Mouse (Mus musculus): ENCODE data around the gene Mtmr12. TPM values are rescaled to one million over a fixed set of nuclear protein-coding genes. Genes with fewer than 3 reads are reported as not detected.

The Mtmr12 gene
- total RNA-seq, 4 experiments from 2014 or later = 6.8 to 11.1 (median 9.0) TPM

DNA sequence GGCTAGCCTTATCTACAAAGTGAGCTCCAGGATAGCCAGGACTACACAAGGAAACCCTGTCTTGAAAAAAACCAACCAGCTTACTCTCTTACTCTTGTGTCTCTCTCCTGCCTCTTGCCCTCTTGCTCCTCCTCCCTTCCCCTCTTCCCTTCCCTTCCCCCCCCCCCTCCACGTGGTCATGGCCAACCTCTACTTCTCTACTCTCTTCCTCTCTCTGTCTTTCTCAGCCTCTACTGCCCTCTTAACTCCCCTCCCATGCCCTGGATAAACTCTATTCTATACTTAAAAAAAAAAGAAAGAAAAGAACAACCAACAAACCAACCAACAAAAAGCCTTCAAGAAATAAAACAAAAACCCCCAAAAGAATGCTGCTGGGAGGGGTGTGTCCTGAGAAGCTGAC lies 30.7 kb downstream of the Mtmr12 start:
- DNase-seq (ENCODE audit: low spot score) = no peak

DNA sequence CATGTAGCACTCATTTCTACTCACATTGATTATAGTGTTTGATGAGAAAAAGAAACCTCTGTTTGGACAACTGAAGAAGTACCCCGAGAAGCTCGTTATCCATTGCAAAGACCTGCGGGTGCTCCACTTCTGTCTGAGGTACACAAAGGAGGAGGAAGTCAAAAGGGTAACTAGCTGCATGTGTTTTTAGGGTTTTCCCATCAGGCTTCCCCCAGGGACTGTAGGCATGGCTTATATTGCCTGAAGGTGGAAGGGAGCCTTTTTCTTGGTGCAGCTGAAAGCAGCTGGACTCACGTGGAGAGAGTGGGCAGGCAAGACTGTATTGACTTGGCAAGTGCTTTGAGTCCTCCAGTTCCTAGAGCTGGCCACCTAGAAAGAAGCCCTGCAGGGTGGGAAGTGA lies 31.2 kb downstream of the Mtmr12 start:
- no peak for DNase-seq (ENCODE audit: low spot score)

GRCm38 (mm10) chr15:12236961-12237360 lies 32.1 kb downstream of the Mtmr12 start:
- DNase-seq (ENCODE audit: low spot score) = no peak

GRCm38 (mm10) chr15:12237539-12237938 lies 32.7 kb downstream of the Mtmr12 start:
- no peak for DNase-seq (ENCODE audit: low spot score)

GRCm38 (mm10) chr15:12238337-12238736 lies 33.5 kb downstream of the Mtmr12 start:
- no peak for DNase-seq (ENCODE audit: low spot score)

- no peak for DNase-seq (ENCODE audit: low spot score)
Measured at GRCm38 (mm10) chr15:12240705-12241328, 36.0 kb downstream of the Mtmr12 start.

DNA sequence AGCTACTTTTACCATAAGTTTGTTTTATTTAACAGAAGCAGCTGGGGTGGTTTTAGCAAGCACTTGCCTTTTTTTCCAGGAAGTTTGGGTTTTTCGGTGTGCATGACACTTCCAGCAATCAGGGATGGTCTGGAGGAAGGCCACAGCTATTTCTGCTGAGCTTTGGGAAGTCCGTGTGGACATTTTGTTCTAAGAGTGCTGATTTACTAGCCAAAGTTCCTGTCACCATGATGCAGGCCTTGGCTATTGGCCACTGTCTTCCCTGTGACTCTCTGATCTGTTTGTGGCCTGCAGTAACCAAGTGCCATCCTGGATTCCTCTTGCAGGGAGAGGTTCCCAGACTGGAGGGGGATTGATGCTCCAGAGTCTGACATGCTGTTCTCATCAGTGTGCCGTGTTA lies 39.0 kb downstream of the Mtmr12 start:
- peak; percentile 82 for DNase-seq (ENCODE audit: low spot score)

GRCm38 (mm10) chr15:12245580-12246359 lies 40.9 kb downstream of the Mtmr12 start:
- DNase-seq (ENCODE audit: low spot score) = no peak

DNA sequence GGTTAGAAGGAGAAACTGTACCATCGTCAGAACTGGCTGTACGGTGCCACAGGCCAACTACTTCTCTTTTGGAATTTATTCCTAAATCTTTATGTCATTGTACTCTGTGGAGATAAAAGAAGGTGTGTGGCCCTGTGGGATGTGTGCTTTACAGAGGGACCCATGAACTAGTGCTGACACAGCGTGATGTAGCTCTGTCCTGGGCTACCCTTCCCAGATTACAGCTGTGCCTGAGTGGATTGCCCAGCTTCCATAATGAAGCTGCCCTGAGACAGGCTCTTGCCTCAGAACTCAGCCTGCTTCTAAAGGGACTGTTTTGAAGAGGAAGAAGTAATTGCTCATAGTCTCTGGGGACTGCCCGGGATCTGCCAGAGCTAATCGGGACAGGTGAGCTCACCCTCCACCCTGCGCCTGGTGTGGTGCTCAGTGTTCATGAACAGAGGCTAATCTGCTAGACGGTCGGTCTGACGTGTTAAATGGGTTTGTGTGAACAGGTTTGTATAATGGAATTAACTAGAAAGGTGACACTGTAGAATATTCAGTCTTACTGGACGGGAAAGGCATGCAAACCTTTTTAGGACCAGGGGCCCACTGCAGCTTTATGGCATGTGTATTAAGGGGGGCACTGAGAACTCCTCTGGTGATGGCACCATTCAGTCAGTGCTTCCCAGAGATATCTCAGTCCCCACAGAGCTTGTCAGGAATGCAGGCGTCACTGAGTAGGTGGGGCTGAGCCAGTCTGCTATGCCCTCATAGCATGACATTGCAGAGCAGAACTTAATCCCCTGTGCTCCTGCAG lies 41.7 kb downstream of the Mtmr12 start:
- no peak for DNase-seq (ENCODE audit: low spot score)

GRCm38 (mm10) chr15:12247159-12247603 lies 42.4 kb downstream of the Mtmr12 start:
- DNase-seq (ENCODE audit: low spot score) = no peak

DNA sequence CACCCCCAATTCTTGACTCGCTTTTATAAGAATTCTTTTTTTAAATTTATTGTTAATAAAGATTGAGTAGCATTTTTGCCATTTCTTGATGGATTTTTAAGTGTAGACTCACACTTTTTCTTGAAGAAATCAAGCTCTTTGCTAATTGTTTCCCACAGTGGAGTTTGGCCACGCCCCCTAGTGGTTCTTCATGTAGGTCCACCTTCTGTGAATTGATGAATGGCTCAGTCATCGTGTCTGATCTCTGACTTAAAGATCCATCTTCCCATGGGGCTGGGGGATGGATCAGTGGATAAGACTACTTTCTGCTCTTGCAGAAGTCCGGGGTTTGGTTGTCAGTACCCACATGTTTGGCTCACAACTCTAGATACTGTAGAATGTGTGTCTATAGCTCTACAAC lies 43.5 kb downstream of the Mtmr12 start:
- no peak for DNase-seq (ENCODE audit: low spot score)

DNA sequence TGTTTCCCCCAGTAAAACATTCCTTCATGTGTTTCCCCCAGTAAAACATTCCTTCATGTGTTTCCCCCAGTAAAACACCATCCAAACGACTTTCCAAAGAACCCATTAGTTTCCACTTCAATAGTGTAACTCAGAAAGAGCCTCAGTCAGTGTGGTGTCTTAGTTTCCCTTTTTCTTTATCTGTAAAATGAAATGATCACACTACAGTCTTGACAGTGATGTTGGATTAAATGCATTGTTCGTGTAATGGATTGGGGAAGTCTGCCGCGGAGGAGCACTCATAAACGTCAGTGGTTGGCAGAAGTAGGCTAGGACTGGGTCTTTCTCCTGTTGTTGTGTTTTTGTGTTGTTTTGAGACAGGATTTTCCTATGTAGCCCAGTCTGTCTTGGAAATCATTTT lies 45.5 kb downstream of the Mtmr12 start:
- DNase-seq (ENCODE audit: low spot score) = no peak

DNA sequence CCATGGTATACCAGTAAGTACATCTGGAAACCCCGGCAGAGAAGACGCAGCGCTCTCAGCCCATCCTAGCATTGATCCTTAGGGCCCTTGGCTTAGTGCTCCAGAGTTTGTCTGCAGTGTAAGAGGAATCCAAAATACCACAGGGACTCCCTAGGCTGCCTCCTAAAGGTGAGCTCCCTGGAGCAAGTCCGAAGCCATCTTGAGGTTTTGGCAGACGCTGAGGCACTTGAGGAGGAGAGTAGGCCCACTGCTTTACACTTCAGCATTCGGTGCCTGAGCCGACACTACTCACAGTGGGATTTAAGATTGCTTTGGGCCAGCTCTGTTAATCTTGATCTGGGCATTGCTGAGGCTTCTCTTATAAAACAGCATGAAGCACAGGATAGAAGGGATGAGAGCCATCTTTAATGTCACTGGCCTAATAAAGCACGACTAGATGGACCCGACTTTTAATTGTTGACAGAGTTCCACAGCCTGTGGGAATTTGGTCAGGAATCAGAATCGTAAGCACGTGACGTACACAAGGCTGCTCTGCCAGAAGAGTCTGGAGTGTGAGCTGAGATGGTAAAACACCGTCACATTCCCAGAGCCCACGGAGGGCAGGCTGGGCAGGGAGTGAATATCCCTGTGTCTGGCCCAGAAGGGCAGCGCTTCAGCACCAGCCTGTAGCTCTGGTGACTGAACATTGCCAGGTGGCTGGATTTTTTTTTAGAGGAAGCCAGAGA lies 46.8 kb downstream of the Mtmr12 start:
- DNase-seq (ENCODE audit: low spot score) = no peak

GRCm38 (mm10) chr15:12252141-12252489 lies 47.3 kb downstream of the Mtmr12 start:
- DNase-seq (ENCODE audit: low spot score) = no peak

DNA sequence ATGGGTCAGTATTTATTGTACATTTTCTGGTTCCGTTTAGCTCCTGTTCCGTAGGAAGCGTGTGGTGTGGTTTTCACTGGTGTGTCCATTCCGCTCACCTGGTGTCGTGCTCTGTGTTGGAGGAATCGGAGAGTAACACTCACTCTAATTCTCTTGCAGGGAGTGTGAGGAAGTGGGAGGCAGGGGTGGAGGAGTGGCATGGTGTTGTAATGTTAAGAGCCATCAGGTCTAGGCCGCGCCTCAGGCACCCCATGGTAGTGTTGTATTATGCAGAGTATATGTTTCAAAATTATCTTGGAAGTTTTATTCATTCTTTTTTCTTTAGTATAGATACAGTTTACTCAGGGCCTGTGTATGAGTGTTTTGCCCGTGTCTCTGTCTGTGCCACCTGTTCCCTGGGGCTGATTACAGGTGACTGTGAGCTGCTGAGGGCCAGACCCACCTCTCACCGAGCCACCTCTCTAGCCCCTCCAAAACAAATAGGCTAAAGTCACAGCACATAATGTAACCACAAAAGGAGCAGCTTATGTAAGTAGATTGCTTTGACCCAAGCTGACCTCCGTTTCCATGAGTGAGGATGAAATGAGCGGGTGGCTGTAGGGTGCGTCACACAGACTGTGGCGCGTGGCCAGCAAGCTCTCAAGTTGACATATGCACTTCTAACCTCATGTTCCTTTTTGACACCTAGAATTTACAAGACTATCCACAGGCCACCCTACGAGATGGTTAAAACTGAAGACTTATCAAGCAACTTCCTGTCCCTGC lies 53.1 kb downstream of the Mtmr12 start:
- DNase-seq (ENCODE audit: low spot score) = no peak

DNA sequence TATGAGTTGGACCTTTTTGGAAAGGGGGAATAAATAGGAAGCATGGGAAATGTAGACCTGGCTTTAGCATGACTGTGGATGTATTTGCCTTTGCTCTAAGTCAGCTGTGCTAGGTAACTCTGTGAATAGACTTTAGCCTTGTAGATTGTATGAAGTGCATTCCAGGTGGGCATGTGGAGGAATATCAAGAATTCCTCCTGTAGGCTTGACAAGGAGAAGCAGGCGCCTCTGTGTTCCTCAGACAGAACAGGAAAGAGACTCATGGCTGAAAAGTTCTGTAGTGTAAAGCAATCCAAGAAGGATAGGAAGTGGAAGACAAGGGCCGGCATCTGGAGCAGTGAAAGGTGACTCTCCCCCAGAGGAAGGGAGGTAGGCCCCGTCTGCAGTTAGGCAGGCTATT lies 58.2 kb downstream of the Mtmr12 start:
- no peak for DNase-seq (ENCODE audit: low spot score)

GRCm38 (mm10) chr15:12266460-12266859 lies 61.6 kb downstream of the Mtmr12 start:
- no peak for DNase-seq (ENCODE audit: low spot score)

- DNase-seq (ENCODE audit: low spot score) = peak; percentile 70
Measured at GRCm38 (mm10) chr15:12268021-12268420, 63.2 kb downstream of the Mtmr12 start.

GRCm38 (mm10) chr15:12271340-12271739 lies 66.5 kb downstream of the Mtmr12 start:
- no peak for DNase-seq (ENCODE audit: low spot score)

DNA sequence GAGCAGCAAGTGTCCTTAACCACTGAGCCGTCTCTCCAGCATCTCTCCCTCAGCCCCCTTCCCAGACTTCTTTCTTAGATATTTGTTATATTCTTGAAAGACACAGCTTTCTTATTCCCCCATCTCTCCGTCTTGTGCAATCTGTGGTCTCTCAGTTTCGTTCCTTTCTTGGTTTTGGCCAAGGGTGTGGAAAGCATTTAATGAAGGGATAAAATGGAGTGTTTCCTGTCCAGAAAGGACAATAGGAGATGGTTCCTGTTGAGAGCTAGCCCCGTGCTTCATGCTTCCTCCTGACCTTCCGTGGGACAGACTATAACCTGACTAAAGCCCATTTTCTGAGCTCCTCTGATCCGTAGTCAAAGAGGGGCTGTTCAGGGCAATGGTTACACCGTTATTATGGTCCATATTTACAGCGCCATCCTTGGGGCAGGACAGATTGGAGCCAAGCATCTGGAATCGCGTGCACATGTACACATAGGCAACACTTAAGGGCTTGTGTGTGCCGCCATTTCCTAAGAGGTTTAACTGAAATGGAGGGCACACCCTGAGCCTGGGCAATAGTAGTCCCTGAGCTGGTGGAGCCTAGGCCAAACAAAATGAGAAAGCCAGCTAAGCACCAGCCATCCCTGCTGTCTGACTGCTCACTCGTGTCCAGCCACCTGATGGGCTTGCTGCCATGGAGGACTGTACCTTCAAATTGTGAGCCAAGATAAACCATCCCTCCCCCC lies 68.7 kb downstream of the Mtmr12 start:
- no peak for DNase-seq (ENCODE audit: low spot score)

Measured in heart, adult 8-10 months (tissue).